Mouse (Mus musculus): Measurements from ENCODE around the gene Zfp462.
"Not testable (repeated sequence)": the region's sequence is repeated elsewhere in the genome, so short reads cannot be mapped to it uniquely, and the experiment has no call there.

Zfp462 gene

DNA sequence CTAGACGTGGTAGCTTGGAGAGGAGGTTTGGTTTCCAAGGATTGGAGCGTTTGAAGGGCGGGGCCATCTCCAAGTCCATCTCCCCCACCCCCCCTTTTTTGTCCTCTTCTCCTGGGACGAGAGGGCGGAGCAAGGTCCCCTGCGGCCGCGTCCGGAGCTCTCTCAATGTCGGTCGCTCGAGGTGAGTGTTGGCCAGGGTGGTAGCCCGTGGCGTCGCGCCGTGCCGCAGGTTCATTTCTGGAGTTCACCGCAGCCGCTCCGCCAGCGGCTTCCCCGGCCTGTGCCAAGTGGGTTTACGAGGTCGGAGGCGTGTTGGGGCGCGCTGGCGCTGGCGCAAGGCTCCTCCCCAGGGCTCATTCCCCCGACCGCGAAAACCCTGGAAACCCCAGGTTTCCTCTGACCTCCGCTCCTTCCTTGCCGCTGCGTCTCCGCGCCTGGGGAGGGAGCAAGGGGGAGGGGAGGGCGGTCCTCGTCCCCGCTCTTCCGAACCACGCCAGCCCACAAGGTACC is at the start of gene Zfp462:
Gene Zfp462 (plus strand): TSS at position 128 of the 510 bp plus-strand sequence.
- in situ Hi-C loops (cut with MboI, MseI), result no loop called here

- in situ Hi-C loops (cut with MboI, MseI), result no loop called here
Measured at GRCm38 (mm10) chr4:54896017-54896416, 48.8 kb upstream of the Zfp462 start.

DNA sequence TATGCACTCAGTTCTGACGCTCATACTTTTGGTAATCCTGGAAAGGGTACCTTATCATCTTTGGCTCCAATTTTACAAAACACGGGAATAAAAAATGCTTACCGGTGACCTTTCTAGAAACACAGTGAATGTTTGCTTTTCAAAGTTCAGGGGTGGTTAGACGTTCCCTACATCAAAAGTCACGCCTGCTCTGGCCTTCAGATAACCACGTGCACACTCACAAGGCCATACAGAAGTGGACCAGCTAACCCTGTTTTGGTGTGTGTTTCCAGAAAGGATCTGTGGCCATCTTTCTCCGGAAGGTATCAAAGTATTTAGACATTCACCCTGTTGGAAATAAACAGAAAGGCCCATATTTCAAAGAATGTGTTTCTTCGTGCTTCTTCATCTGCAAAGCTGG is 40.2 kb upstream of the Zfp462 start:
- in situ Hi-C loops (cut with MboI, MseI), result no loop called here

DNA sequence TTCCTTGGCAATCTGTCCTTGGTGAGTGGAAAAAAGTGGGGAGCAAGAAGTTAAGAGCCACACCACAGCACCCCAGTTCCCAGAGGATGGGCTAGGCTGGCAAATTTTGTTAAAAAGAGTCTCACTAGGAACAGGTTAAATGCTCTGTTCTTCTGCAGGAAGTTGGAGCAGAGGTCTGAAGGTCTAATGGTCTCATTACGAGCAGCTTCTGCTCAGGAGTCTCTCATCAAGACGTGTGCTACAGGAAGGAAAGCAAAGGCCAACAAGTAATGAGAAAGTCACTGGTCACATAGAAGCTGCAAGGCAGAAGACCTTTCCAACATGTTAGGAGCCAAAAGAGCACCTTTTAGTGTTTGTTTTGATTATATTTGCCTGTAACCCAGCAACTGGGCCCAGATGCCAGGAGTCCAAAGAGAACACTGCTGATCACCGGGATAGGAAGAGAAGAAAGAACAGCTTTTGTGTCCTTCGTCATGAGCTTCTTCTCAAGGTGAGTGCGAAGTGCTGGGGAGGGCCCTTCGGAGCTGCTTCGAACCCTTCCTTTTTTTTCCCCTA is 39.4 kb upstream of the Zfp462 start:
- in situ Hi-C loops (cut with MboI, MseI), result no loop called here

GRCm38 (mm10) chr4:54910300-54910699 is 34.5 kb upstream of the Zfp462 start:
- in situ Hi-C loops (cut with MboI, MseI), result no loop called here

DNA sequence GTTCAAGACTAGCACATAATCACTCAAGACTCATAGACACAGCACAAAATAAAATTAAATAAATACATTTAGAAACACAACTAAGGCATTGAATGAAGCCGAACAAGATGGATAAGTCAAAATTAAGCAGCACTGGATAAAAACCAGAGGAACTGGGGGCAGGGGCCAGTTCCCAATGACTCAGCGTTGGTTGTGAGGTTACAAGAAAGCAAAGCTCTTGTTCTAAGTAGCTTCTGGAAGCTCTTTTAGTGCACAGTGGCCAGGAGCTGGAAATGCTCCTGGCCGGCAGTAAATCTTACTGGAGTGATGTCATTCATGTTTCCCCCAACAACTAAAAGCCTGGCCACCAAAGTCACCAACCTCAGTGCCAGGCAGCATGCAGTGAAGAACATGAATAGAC is 26.6 kb upstream of the Zfp462 start:
- in situ Hi-C loops (cut with MboI, MseI), result no loop called here

DNA sequence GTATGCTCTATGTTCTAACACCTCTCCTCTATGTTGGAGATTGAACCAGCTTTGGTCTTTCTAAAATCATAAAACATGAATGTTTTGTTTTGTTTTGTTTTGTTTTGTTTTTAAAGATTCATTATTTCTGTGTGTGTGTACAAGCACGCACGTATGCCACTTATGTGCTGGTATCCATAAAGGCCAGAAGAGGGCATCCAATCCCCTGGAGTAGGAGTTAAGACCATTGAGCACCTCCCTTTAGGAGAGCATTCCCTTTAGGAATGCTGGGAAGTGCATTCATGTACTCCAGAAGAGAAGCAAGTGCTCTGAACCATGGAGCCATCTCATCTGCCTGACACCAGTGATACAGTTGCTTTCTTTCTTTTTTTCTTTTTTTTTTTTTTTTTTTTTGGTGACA is 21.5 kb upstream of the Zfp462 start:
- in situ Hi-C loops (cut with MboI, MseI), result no loop called here

- in situ Hi-C loops (cut with MboI, MseI), result no loop called here
Measured at GRCm38 (mm10) chr4:54924306-54924705, 20.5 kb upstream of the Zfp462 start.

DNA sequence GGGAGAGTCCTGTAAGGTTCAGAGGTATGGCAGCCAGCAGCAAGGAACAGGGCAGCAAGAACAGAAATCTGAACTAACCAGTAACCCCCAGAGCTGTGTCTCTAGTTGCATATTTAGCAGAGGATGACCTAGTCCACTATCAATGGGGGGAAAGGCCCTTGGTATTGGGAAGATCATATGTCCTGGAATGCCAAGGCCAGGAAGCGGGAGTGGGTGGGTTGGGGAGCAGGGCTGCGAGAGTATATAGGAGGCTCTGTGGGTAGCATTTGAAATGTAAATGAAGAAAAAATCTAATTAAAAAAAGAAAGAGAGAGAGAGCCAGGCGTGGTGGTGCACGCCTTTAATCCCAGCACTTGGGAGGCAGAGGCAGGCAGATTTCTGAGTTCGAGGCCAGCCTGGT is 18.4 kb upstream of the Zfp462 start:
- in situ Hi-C loops (cut with MboI, MseI), result not testable (repeated sequence)

DNA sequence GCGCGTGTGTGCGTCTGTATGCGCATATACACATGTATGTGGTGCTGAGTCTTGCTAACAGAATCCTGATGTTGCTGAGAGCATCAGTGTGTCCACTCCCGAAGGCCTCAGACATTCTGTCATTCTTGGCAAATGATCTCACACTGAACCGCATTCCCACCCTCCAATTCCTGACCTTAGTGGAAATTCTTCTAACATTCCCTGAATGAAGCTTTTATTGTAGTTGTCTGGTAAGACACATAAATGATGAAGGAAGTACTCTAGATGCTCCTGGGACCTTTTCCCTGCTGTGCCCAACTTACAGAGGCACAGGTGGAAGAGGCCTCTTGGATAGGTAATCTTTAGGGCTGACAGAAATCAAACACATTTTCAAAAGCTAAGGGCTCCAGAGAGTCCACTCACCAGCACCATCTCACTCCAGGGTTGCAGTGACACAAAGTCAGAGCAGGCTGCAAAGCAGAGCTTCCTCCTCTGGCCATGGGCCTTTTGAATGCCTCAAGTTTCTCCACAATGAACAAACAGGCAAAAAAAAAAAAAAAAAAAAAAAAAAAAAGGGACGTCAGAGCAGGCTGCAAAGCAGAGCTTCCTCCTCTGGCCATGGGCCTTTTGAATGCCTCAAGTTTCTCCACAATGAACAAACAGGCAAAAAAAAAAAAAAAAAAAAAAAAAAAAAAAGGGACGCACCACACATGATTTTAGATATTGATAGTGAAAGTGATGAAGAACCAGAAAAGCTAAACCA is 17.4 kb upstream of the Zfp462 start:
- in situ Hi-C loops (cut with MboI, MseI), result not testable (repeated sequence)

- in situ Hi-C loops (cut with MboI, MseI), result no loop called here
Measured at GRCm38 (mm10) chr4:54929686-54930085, 15.2 kb upstream of the Zfp462 start.

DNA sequence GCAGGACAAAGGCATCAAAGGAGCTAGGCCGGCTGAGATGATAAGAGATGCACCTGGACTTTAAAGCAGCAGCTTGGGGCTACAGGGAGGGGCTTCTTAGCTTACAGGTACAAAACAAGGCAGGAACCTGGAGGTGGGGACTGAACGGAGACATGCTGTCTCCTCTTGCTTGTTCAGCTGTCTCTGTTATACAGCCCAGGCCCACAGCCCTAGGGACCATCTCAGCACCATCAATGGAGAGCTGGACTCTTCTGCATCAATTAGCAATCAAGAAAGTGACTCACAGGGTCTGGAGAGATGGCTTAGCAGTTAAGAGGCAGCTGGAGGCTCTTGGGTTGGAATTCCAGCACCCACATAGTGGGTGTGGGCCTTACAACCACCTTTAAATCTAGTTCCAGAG is 12.2 kb upstream of the Zfp462 start:
- in situ Hi-C loops (cut with MboI, MseI), result no loop called here

- in situ Hi-C loops (cut with MboI, MseI), result no loop called here
Measured at GRCm38 (mm10) chr4:54937161-54937560, 7.7 kb upstream of the Zfp462 start.

DNA sequence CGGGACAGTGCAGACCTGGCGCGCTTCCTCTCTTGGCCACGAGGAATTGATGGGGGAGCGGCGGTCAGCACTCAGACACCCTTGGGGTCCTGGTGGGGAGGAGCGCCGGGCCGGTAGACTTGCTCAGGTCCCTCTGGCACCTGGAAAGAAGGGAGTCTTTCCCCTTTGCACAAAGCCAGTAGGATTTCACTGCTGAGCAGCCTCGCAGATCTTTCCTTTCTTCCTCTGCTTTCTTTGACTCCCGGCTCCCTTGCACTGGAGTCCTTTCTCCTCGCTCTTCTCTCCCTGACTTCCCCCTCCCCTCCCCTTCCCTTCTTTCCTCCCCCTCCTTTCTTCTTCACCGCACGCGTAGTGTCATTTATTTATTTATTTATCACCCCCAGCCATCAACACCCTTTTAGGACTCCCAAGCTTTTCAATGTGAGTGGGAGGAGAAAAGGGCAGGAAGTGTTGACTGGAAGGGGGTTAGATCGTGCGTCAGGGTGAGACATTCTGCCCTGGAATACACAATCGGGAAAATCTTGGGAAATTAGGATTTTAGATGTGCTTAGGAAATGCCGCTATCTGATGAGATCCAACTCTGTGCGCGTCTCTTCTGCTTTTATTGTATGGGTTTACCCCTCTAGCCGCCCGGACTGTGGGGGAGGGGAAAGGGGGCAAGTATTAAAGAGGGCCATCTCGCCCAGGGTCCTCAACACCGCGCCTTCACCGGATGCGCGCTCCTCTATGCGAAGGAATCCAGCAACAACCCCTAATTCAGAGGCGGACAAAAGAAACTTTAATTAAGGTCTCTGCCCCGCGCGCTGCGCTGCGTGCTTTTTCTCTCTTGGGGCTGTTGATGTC is 976 bp downstream of the Zfp462 start:
- in situ Hi-C loops (cut with MboI, MseI), result no loop called here

DNA sequence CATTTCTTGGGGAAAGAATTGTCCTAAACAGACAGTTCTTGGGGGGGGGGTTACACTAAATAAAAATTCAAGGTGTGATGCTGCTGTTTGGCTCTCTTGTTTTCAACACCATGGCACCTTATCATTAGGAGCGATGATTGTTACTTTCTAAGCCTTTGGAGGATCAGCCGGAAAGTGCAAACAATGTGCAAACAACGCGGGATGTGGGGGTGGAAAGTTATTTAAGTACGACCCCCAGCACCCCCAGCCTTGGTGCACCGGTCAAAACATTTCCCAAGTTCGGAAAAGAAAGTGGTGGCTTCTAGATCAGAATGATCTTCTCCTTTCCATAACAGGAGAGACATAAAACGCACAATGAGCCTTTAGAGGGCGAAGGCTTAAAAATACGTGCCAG is 1.8 kb downstream of the Zfp462 start:
- in situ Hi-C loops (cut with MboI, MseI), result no loop called here

DNA sequence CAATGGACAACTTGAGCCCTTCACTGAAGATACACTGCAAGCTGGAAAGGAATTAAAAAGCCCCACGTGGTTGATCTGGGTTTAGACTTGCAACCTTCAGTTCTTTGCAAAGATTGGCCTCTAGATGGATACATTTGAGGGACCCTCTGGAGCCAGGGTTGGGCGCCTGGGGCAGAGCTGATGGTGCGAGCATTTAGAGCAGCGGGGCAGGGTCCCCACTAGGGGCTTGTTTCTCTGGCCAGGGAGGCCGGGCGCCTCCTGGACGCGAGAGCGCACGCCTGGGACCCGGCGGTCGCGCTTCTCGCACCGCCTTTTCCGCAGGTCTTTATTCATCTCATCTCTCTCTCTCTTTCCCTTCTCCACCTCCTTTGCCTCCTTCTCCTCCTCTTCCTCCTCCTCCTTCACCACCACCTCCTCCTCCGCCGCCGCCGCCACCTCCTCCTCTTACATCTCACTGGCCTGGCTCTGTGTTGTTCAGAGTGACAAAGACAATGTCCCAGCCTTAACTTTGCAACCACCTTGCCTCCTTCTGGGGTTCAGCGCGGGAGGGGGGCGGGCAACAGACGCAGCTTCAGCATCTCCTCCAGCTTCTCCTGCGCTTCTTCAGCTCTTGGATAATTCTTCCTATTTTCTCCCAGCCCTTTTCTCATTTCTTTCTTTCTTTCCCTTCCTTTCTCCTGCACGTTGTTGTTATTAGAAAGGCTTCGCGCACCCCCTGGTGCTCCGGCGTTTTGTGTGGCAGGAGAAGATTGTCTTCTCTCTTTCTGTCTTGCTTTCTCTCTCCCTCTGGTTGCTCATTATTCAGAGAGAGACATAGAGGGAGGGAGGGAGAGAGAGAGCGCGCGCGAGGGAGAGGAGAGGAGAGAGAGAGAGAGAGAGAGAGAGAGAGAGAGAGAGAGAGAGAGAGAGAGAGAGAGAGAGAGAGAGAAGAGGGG is 2.5 kb downstream of the Zfp462 start:
- in situ Hi-C loops (cut with MboI, MseI), result no loop called here

DNA sequence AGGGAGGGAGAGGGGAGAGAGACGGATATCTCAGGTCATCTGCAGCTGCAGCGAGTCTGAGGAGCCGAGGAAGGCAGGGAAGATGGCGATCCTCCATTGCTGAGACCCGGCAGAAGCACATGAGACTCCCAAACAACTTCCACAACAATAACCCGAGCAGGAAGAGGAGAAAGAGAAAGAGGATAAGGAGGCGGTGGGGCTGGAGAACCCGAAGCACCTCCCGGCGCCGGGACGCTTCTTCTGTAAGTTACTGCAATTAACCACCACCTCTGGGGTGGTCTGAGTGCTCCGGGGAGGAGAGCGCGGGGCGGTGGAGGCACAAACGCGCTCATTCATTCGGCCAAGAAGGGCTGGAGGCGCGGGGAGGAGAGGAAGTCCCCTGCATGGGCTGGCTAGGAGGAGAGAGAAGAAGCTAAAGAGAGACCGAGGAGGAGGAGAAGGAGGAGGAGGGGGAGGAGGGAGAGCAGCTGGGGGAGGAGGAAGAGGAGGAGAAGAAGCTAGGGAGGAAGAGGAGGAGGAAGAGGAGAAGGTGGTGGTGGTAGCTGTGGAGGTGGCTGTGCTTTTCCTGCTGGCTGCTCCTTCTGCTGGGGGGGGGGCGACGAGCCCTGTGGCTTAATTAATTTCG is 3.3 kb downstream of the Zfp462 start:
- in situ Hi-C loops (cut with MboI, MseI), result no loop called here

DNA sequence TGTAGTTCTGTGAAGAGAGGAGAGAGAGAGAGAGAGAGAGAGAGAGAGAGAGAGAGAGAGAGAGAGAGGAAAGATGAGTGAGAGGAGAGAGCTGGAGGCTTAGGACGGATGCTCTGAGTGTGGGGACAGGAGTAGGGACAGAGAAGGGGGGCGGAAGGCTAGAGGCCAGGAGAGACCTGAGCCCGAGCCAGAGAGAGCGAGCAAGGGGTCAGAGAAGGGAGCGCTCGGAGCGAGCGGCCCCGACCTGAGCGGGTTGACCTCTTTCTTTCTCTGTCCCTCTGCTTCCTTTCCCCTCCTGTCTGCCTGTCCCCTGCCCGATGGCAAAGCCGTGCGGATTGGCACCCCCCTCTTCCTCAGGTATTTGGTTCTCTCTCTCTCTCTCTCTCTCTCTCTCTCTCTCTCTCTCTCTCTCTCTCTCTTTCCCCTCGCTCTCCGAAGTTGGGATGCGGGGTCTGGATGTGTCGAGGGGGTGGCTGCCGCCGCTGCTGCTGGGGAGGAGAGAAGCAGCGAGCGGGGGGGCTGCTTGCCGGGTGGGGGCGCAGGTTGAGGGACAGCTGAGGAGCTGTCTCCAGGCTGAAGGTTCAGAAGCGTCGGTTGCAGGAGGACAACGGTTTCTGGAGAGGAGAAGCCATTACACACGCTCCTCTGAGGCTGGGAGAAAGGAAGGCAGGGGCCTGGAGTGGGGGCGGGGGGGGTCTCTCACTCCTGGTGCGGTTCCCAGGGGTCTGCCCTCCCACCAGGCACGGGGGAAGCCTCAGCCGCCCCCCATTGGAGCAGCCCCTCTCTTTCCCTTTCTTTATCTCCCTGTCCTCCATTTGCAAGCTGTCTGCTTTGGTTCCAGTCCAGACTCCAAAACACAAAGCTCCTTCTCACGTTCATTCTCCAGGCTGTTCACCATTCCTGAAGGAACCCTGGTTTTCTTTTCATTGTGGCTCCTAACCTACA is 4.0 kb downstream of the Zfp462 start:
- in situ Hi-C loops (cut with MboI, MseI), result no loop called here

DNA sequence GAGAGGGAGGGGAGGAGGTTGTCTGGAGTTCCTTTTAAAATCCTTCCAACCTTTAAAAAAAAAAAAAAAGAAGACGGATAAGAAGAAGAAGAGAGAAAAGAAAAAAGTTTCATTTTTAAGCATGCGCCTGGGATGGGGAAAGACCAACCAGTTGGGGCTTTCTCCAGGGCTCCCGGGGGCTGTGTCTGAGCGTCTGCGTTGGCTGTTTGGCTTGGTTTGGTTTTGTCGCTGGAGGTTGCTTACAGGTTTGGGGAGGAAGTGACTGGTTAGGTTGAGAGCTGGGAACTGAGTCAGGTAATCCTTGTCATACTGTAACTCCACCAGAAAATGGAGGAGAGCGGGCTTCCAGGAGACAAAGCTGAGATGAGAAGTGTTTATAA is 4.7 kb downstream of the Zfp462 start:
- in situ Hi-C loops (cut with MboI, MseI), result no loop called here

DNA sequence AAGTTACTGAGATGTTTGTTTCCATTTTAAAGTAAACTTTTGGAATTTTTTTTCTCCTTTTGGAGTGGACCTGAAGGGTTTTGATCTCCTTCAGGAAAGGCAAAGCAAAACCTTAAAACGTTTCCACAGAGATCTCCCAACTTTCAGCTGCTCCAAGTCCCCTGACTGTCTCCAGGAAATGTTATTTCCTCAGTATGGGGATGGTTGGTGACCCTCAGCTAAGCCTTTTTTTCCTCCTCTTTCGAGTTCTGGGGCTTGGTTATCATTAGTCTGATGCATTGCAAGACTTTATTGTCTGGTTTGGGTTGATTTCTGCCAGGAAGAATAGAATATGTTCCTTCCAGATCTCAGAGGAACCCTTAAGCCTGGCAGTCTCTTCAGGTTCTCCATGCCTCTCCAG is 5.3 kb downstream of the Zfp462 start:
- in situ Hi-C loops (cut with MboI, MseI), result no loop called here
